Mouse (Mus musculus): ENCODE measurements at regions not wholly inside any gene's neighbourhood (a gene's known extent, or its start where the extent isn't known, plus 50 kb on each side); places are given as distances from the start of the nearest gene placed in this dataset.

- Histone ChIP-seq H3K4me3 (ENCODE audit: insufficient read depth, low read length) (no peak overlapping the region), H3K4me1 (ENCODE audit: control insufficient read depth, insufficient read depth, low read length) (no peaks in the 10 kb centered on the region), H3K27ac (ENCODE audit: insufficient read depth, low read length) (no peak overlapping the region)
- no peak for TF ChIP-seq CTCF (IDR thresholded peaks at IDR 0.05; ENCODE audit: borderline replicate concordance, insufficient read depth, low read length)
- TF ChIP-seq POLR2A (IDR thresholded peaks at IDR 0.05; ENCODE audit: low read depth, low read length) = no peak
These were observed 248.4 kb upstream of the Gm765 start for GRCm38 (mm10) chr6:98590989-98591388.

GRCm38 (mm10) chr6:98588979-98589378, 246.4 kb upstream of the Gm765 start:
- H3K4me1 ChIP-seq (ENCODE audit: control insufficient read depth, insufficient read depth, low read length) = no peaks in the 10 kb centered on the region
- no peak overlapping the region for H3K27ac ChIP-seq (ENCODE audit: insufficient read depth, low read length)
- TF ChIP-seq CTCF (IDR thresholded peaks at IDR 0.05; ENCODE audit: borderline replicate concordance, insufficient read depth, low read length) = no peak
- no peak for TF ChIP-seq POLR2A (IDR thresholded peaks at IDR 0.05; ENCODE audit: low read depth, low read length)
- H3K4me3 ChIP-seq (ENCODE audit: insufficient read depth, low read length) = no peak overlapping the region

DNA sequence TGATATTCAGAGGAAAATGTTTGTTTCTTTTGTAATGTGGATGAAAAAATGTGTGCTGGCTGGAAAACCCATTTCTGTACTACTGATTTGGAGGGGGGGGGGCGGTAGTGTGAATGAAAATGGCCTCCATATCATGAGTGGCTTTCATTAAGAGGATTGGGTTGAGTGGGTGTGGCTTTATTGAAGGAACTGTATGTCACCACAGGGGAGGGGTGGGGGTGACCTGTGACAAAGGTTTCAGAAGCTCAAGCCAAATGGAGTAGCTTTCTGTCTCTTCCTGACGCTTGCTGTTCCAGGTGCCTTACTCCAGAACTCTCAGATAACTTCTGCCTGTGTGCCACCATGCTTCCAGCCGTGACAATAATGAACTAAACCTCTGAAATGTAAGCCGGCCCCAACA, 242.0 kb upstream of the Gm765 start:
- H3K27ac ChIP-seq (ENCODE audit: insufficient read depth, low read length) = no peak overlapping the region
- TF ChIP-seq CTCF (IDR thresholded peaks at IDR 0.05; ENCODE audit: borderline replicate concordance, insufficient read depth, low read length) (no peak), POLR2A (IDR thresholded peaks at IDR 0.05; ENCODE audit: low read depth, low read length) (no peak)
- no peaks in the 10 kb centered on the region for H3K4me1 ChIP-seq (ENCODE audit: control insufficient read depth, insufficient read depth, low read length)

GRCm38 (mm10) chr6:98582826-98583225, 240.3 kb upstream of the Gm765 start:
- TF ChIP-seq CTCF (IDR thresholded peaks at IDR 0.05; ENCODE audit: borderline replicate concordance, insufficient read depth, low read length) = no peak
- TF ChIP-seq POLR2A (IDR thresholded peaks at IDR 0.05; ENCODE audit: low read depth, low read length) = no peak
- H3K4me3 ChIP-seq (ENCODE audit: insufficient read depth, low read length) = no peak overlapping the region
- no peaks in the 10 kb centered on the region for H3K4me1 ChIP-seq (ENCODE audit: control insufficient read depth, insufficient read depth, low read length)
- H3K27ac ChIP-seq (ENCODE audit: insufficient read depth, low read length) = no peak overlapping the region

More for the DNA sequence above, 242.0 kb upstream of the Gm765 start:
- H3K4me3 ChIP-seq (ENCODE audit: insufficient read depth, low read length) = no peak overlapping the region

DNA sequence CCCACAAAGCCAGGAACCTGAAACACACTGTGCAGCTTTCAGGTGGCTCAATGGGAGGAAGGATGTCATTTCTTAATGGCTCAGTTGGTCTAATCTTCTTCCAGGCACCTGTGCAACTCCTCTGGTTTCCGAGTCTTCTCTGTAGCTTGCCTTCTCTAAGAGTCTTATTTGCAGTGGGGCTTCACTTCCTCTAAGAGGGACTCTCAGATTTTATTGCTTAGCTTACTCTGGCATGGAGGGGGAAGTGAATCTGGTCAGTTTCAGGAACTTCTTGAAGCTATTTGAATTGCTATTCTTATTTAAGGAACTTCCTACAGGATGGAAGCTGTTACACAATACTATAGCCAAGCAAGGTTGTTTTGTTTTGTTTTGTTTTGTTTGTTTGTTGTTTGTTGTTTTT, 232.7 kb upstream of the Gm765 start:
- Histone ChIP-seq H3K27ac (ENCODE audit: insufficient read depth, low read length) (no peak overlapping the region), H3K4me3 (ENCODE audit: insufficient read depth, low read length) (no peak overlapping the region), H3K4me1 (ENCODE audit: control insufficient read depth, insufficient read depth, low read length) (no peaks in the 10 kb centered on the region)
- TF ChIP-seq POLR2A (IDR thresholded peaks at IDR 0.05; ENCODE audit: low read depth, low read length) (no peak), CTCF (IDR thresholded peaks at IDR 0.05; ENCODE audit: borderline replicate concordance, insufficient read depth, low read length) (no peak)

- Histone ChIP-seq H3K27ac (ENCODE audit: insufficient read depth, low read length) (no peak overlapping the region), H3K4me3 (ENCODE audit: insufficient read depth, low read length) (no peak overlapping the region), H3K4me1 (ENCODE audit: control insufficient read depth, insufficient read depth, low read length) (peaks cover 5% of the 10 kb centered on the region; the same call in 1 of the 2 replicates)
- TF ChIP-seq CTCF (IDR thresholded peaks at IDR 0.05; ENCODE audit: borderline replicate concordance, insufficient read depth, low read length) (no peak), POLR2A (IDR thresholded peaks at IDR 0.05; ENCODE audit: low read depth, low read length) (no peak)
These were observed 213.1 kb upstream of the Gm765 start for GRCm38 (mm10) chr6:98555702-98556101.

- Histone ChIP-seq H3K27ac (ENCODE audit: insufficient read depth, low read length) (peak overlapping the region; percentile 71), H3K4me1 (ENCODE audit: control insufficient read depth, insufficient read depth, low read length) (peaks cover 5% of the 10 kb centered on the region; the same call in 1 of the 2 replicates), H3K4me3 (ENCODE audit: insufficient read depth, low read length) (no peak overlapping the region)
- TF ChIP-seq CTCF (IDR thresholded peaks at IDR 0.05; ENCODE audit: borderline replicate concordance, insufficient read depth, low read length) (no peak), POLR2A (IDR thresholded peaks at IDR 0.05; ENCODE audit: low read depth, low read length) (no peak)
These were observed 211.4 kb upstream of the Gm765 start for GRCm38 (mm10) chr6:98553922-98554321.

GRCm38 (mm10) chr6:98551781-98552180, 209.2 kb upstream of the Gm765 start:
- no peak overlapping the region for H3K27ac ChIP-seq (ENCODE audit: insufficient read depth, low read length)
- peaks cover 5% of the 10 kb centered on the region; the same call in 1 of the 2 replicates for H3K4me1 ChIP-seq (ENCODE audit: control insufficient read depth, insufficient read depth, low read length)
- no peak overlapping the region for H3K4me3 ChIP-seq (ENCODE audit: insufficient read depth, low read length)
- TF ChIP-seq POLR2A (IDR thresholded peaks at IDR 0.05; ENCODE audit: low read depth, low read length) = no peak
- TF ChIP-seq CTCF (IDR thresholded peaks at IDR 0.05; ENCODE audit: borderline replicate concordance, insufficient read depth, low read length) = no peak

DNA sequence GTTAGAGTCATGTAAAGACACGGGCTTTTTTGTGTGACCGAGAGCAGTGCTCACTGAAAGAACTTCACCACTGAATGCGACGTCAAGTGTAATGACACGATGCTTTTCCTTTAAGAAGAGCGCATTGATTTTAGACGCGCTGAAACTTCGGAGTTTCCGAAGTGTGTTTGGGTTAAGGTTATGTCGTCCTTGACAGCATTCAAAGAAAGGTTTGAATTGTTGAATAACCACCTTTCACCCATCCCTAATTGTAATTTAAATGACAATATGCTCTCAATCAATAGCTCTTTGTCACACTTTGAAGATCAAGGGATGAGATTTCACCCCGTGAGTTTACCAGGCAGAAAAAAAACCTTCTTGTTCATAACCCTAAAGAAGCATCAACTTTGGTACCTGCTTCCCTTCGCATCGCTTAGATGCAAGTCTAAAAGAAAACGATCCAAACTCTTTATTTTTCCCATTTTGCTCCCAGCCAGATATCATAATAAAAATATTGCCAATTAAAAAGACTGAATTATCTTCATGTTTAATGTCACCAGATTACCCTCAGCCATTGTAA, 184.4 kb upstream of the Gm765 start:
- H3K4me1 ChIP-seq (ENCODE audit: control insufficient read depth, insufficient read depth, low read length) = no peaks in the 10 kb centered on the region
- no peak overlapping the region for H3K4me3 ChIP-seq (ENCODE audit: insufficient read depth, low read length)
- TF ChIP-seq POLR2A (IDR thresholded peaks at IDR 0.05; ENCODE audit: low read depth, low read length) = no peak
- TF ChIP-seq CTCF (IDR thresholded peaks at IDR 0.05; ENCODE audit: borderline replicate concordance, insufficient read depth, low read length) = no peak
- H3K27ac ChIP-seq (ENCODE audit: insufficient read depth, low read length) = no peak overlapping the region

DNA sequence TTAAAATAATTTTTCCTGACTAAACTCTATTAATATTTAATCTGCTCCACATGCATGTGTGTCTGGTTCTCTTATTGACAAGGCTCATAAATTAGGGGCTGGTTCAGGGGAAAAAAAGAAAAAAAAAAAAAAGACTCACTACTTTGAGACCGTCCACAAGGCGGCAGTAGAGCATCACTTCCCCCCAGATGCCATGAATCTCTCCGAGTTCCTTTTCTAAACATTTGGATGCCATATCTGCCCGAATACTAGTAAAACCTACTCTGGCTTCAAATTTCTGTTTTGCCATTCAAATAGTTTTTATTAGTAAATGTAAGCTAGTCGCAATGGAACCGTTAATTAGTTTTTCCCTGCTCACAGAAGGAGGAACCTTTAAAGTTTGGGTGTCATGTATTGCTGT, 182.7 kb upstream of the Gm765 start:
- Histone ChIP-seq H3K4me3 (ENCODE audit: insufficient read depth, low read length) (no peak overlapping the region), H3K27ac (ENCODE audit: insufficient read depth, low read length) (no peak overlapping the region), H3K4me1 (ENCODE audit: control insufficient read depth, insufficient read depth, low read length) (no peaks in the 10 kb centered on the region)
- TF ChIP-seq CTCF (IDR thresholded peaks at IDR 0.05; ENCODE audit: borderline replicate concordance, insufficient read depth, low read length) = peak; percentile 33; the same call in 1 of the 2 replicates
- TF ChIP-seq POLR2A (IDR thresholded peaks at IDR 0.05; ENCODE audit: low read depth, low read length) = no peak

Measured in embryonic fibroblast, embryonic 13.5 days (primary cell).